Mouse (Mus musculus): ENCODE data around the gene Gramd1a.

The Gramd1a gene

GRCm38 (mm10) chr7:31155296-31156033, at the start of gene Gramd1a:
Gene Gramd1a, minus strand, starts transcription at chr7:31155896.
- peak; percentile 76 for DNase-seq

GRCm38 (mm10) chr7:31195591-31196307, 40.1 kb upstream of the Gramd1a start:
- peak; percentile 85 for DNase-seq

GRCm38 (mm10) chr7:31184711-31185110, 29.0 kb upstream of the Gramd1a start:
- no peak for DNase-seq

- peak; percentile 33 for DNase-seq
Measured at GRCm38 (mm10) chr7:31182863-31183262, 27.2 kb upstream of the Gramd1a start.

GRCm38 (mm10) chr7:31176886-31177763, 21.4 kb upstream of the Gramd1a start:
- DNase-seq, result peak; percentile 76

- DNase-seq, result no peak
Measured at GRCm38 (mm10) chr7:31175096-31175495, 19.4 kb upstream of the Gramd1a start.

- DNase-seq, result no peak
Measured at GRCm38 (mm10) chr7:31174466-31174865, 18.8 kb upstream of the Gramd1a start.

GRCm38 (mm10) chr7:31172238-31172637, 16.5 kb upstream of the Gramd1a start:
- peak; percentile 53 for DNase-seq

GRCm38 (mm10) chr7:31170520-31170919, 14.8 kb upstream of the Gramd1a start:
- no peak for DNase-seq

- peak; percentile 62 for DNase-seq
Measured at GRCm38 (mm10) chr7:31168412-31168811, 12.7 kb upstream of the Gramd1a start.

- no peak for DNase-seq
Measured at GRCm38 (mm10) chr7:31164748-31165147, 9.1 kb upstream of the Gramd1a start.

- no peak for DNase-seq
Measured at GRCm38 (mm10) chr7:31163666-31164577, 8.2 kb upstream of the Gramd1a start.

GRCm38 (mm10) chr7:31162324-31162723, 6.6 kb upstream of the Gramd1a start:
- DNase-seq, result peak; percentile 48

GRCm38 (mm10) chr7:31161831-31162230, 6.1 kb upstream of the Gramd1a start:
- no peak for DNase-seq

GRCm38 (mm10) chr7:31161246-31161645, 5.5 kb upstream of the Gramd1a start:
- DNase-seq, result no peak

GRCm38 (mm10) chr7:31160763-31161162, 5.1 kb upstream of the Gramd1a start:
- no peak for DNase-seq

- DNase-seq, result peak; percentile 52
Measured at GRCm38 (mm10) chr7:31156034-31156928, 585 bp upstream of the Gramd1a start.

GRCm38 (mm10) chr7:31153536-31154320, 2.0 kb downstream of the Gramd1a start:
- no peak for DNase-seq

GRCm38 (mm10) chr7:31151301-31152241, 4.1 kb downstream of the Gramd1a start:
- peak; percentile 76 for DNase-seq

Data from kidney, adult 9 months (tissue).